Mouse (Mus musculus) limb, embryonic 14.5 days (tissue): Measurements from ENCODE around the gene Guk1. TPM values are rescaled to one million over a fixed set of nuclear protein-coding genes. Genes with fewer than 3 reads are reported as not detected.

Source experiments
- ATAC-seq: fragments of 200-750 bp; cut with Nextera tagmentation; 2 replicates; pipeline ENCODE4 v1.8.0; 2017; ENCODE audit warnings: low read depth, moderate number of reproducible peaks, moderate TSS enrichment; ENCODE audit not compliant: low FRiP score
- DNase-seq: peaks from one replicate; pipeline ENCODE4 v3.0.0-alpha.2; 2015; ENCODE audit warnings: low spot score
- H3K27ac ChIP-seq: fragments of 300-500 bp; sonication (generic); replicated peaks from 2 replicates; pipeline ENCODE4 v1.5.1; 2014; ENCODE audit warnings: low read depth, mild to moderate bottlenecking, low read length, moderate library complexity, mixed read lengths
- H3K27me3 ChIP-seq: fragments of 300-500 bp; sonication (generic); 2 replicates; pipeline ENCODE4 v1.6.1; 2014; ENCODE audit warnings: low read length, mixed read lengths; ENCODE audit not compliant: control insufficient read depth, insufficient read depth
- H3K36me3 ChIP-seq: fragments of 300-500 bp; sonication (generic); 2 replicates; pipeline ENCODE4 v1.6.1; 2014; ENCODE audit warnings: mild to moderate bottlenecking, low read length, moderate library complexity, mixed read lengths; ENCODE audit not compliant: control insufficient read depth, insufficient read depth
- H3K4me1 ChIP-seq: fragments of 300-500 bp; sonication (generic); 2 replicates; pipeline ENCODE4 v1.6.1; 2014; ENCODE audit warnings: antibody characterized with exemption, low read length, mixed read lengths; ENCODE audit not compliant: control insufficient read depth, insufficient read depth
- H3K4me2 ChIP-seq: fragments of 300-500 bp; sonication (generic); replicated peaks from 2 replicates; pipeline ENCODE4 v1.6.1; 2014; ENCODE audit warnings: low read depth, mild to moderate bottlenecking, low read length, moderate library complexity; ENCODE audit not compliant: severe bottlenecking
- H3K4me3 ChIP-seq: fragments of 300-500 bp; sonication (generic); replicated peaks from 2 replicates; pipeline ENCODE4 v1.5.1; 2014; ENCODE audit warnings: low read length
- H3K9ac ChIP-seq: fragments of 300-500 bp; sonication (generic); 2 replicates; pipeline ENCODE4 v1.6.1; 2014; ENCODE audit warnings: mild to moderate bottlenecking, low read depth, low read length, moderate library complexity; ENCODE audit not compliant: severe bottlenecking
- H3K9me3 ChIP-seq: fragments of 300-500 bp; sonication (generic); 2 replicates; pipeline ENCODE4 v1.6.1; 2016; ENCODE audit warnings: low read length; ENCODE audit not compliant: control insufficient read depth
- POLR2A ChIP-seq: fragments of 200-500 bp; IDR thresholded peaks from 2 replicates; pipeline ENCODE4 v1.8.0; 2012; ENCODE audit warnings: inconsistent platforms, mild to moderate bottlenecking, moderate library complexity, borderline replicate concordance; ENCODE audit not compliant: insufficient read depth, insufficient read length; ENCODE audit errors: extremely low read depth
- WGBS: fragments of 180-500 bp; shearing (Covaris S2); extraction: QIAGEN DNeasy Blood & Tissue Kit; methylation state at CpG from one replicate; pipeline ENCODE4 v1.1.7; 2014; 5-methylcytosine and 5-hydroxymethylcytosine counted together
- polyA plus RNA-seq, 2 experiments: library from polyadenylated mRNA; depleted of rRNA in 1 of 2; stranded (reverse) in 1 of 2; unstranded in 1 of 2; fragments of >200 nt; fragmentation: Nextera tagmentation in 1 of 2; extraction: Ambion mirVana in 1 of 2; gene quantifications; 2 replicates each; pipeline versions ENCODE4 v1.2.1 to v1.2.3; 2012 to 2014

Guk1 gene
- polyA plus RNA-seq (2012; rRNA removed): 101 and 102 TPM in 2 replicates
- 126 and 129 TPM in 2 replicates for polyA plus RNA-seq (2014; fragmentation: Nextera tagmentation; extraction: Ambion mirVana)

- Histone ChIP-seq H3K4me2 (peak within 1 kb of the TSS; percentile 65), H3K27ac (peak within 1 kb of the TSS; percentile 79), H3K9me3 (no peaks in the 10 kb centered on the region), H3K4me3 (peak within 1 kb of the TSS; percentile 55), H3K4me1 (peaks cover 5% of the 10 kb centered on the region; the same call in 1 of the 2 replicates), H3K9ac (peak within 1 kb of the TSS; percentile 59), H3K27me3 (no peaks in the 10 kb centered on the region), H3K36me3 (no peaks in the 10 kb centered on the region; the same call in 1 of the 2 replicates)
- peak; percentile 5; the same call in 1 of the 2 replicates for ATAC-seq
- no peak for TF ChIP-seq POLR2A
- DNase-seq: no peak
- WGBS: 4% methylated on average over 16 of the region's 16 CpGs
Observed at GRCm38 (mm10) chr11:59192059-59192386, at the start of gene Guk1. Gene Guk1, minus strand, starts transcription at chr11:59192212.

- no peak overlapping the region for H3K4me2 ChIP-seq
- peaks cover 6% of the 10 kb centered on the region for H3K4me1 ChIP-seq
- H3K27ac ChIP-seq: no peak overlapping the region
- no peaks in the 10 kb centered on the region for H3K36me3 ChIP-seq
- ATAC-seq (no peak), DNase-seq (no peak)
- no peak overlapping the region for H3K4me3 ChIP-seq
- no peaks in the 10 kb centered on the region for H3K27me3 ChIP-seq
- 65% methylated on average over 4 of the region's 4 CpGs for WGBS
- no peak overlapping the region for H3K9ac ChIP-seq
- TF ChIP-seq POLR2A: no peak
- no peaks in the 10 kb centered on the region for H3K9me3 ChIP-seq
Observed at GRCm38 (mm10) chr11:59239796-59240195, 47.8 kb upstream of the Guk1 start.

- H3K9me3 ChIP-seq: no peaks in the 10 kb centered on the region
- DNase-seq (no peak), ATAC-seq (no peak)
- no peak overlapping the region for H3K27ac ChIP-seq
- H3K36me3 ChIP-seq: no peaks in the 10 kb centered on the region
- no peaks in the 10 kb centered on the region for H3K27me3 ChIP-seq
- H3K4me1 ChIP-seq: peaks cover 6% of the 10 kb centered on the region
- H3K4me2 ChIP-seq: no peak overlapping the region
- no peak overlapping the region for H3K4me3 ChIP-seq
- no peak overlapping the region for H3K9ac ChIP-seq
- 21% methylated on average over 4 of the region's 4 CpGs for WGBS
- no peak for TF ChIP-seq POLR2A
Observed at GRCm38 (mm10) chr11:59239428-59239785, 47.4 kb upstream of the Guk1 start.

GRCm38 (mm10) chr11:59238525-59239427, 46.8 kb upstream of the Guk1 start:
- no peak overlapping the region for H3K9ac ChIP-seq
- H3K27me3 ChIP-seq: no peaks in the 10 kb centered on the region
- H3K27ac ChIP-seq: no peak overlapping the region
- WGBS: 4% methylated on average over 14 of the region's 15 CpGs
- no peaks in the 10 kb centered on the region for H3K36me3 ChIP-seq
- no peak for TF ChIP-seq POLR2A
- DNase-seq: peak; percentile 32
- no peak overlapping the region for H3K4me3 ChIP-seq
- ATAC-seq: no peak
- no peak overlapping the region for H3K4me2 ChIP-seq
- no peaks in the 10 kb centered on the region for H3K9me3 ChIP-seq
- peaks cover 6% of the 10 kb centered on the region for H3K4me1 ChIP-seq

GRCm38 (mm10) chr11:59232797-59233196, 40.8 kb upstream of the Guk1 start:
- no peak overlapping the region for H3K9ac ChIP-seq
- WGBS: 80% methylated on average over 2 of the region's 2 CpGs
- no peaks in the 10 kb centered on the region for H3K9me3 ChIP-seq
- DNase-seq: no peak
- no peaks in the 10 kb centered on the region for H3K36me3 ChIP-seq
- H3K27ac ChIP-seq: no peak overlapping the region
- no peaks in the 10 kb centered on the region for H3K27me3 ChIP-seq
- H3K4me3 ChIP-seq: no peak overlapping the region
- H3K4me2 ChIP-seq: no peak overlapping the region
- ATAC-seq: no peak
- peaks cover 3% of the 10 kb centered on the region; the same call in 1 of the 2 replicates for H3K4me1 ChIP-seq
- TF ChIP-seq POLR2A: no peak
